Mouse (Mus musculus) R1 (cell line): ENCODE measurements at regions not wholly inside any gene's neighbourhood (a gene's known extent, or its start where the extent isn't known, plus 50 kb on each side); places are given as distances from the start of the nearest gene placed in this dataset.
"Not testable (repeated sequence)": the region's sequence is repeated elsewhere in the genome, so short reads cannot be mapped to it uniquely, and the experiment has no call there.

Source experiments
- DNase-seq: peaks from one replicate; pipeline ENCODE4 v3.0.0-alpha.2; 2018; ENCODE audit warnings: low read depth, low spot score

DNA sequence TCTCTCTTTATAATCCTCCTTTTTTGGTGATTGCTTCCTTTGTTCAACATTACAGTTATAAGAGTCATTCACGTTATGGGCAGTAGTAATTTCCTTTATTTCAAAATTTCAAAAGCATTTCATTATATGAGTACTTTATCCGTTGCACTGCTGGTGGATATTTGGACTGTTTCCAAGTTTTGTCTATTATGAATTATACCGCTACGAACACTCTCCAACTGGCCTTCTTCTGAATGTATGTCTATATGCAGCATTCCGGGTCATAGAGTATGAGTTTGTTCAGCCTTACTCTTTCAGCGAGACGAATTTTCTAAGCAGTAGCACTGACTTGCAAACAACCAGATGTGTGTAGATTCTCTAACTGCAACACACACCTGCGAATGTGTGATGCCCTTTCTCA is 57.8 kb downstream of the Dusp6 start:
- no peak for DNase-seq

DNA sequence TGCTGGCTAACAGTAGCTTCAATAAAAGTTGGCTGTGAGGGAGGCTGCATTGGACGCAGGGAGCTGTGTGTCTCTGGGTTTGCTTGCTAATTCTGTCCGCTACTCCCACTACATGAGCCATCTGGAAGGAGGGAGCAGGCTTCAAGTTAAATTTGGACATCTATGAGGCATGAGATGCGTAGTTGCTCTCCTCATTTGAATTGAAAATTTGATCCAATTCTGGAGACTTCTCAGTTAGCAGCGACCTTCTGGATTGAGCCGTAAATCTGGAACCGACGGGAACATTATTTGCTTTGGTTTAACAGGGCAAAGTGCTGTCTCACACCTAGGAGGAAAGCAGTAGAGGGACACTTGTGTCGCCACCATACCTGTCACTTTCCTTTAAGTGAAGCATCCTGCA is 60.3 kb downstream of the Dusp6 start:
- DNase-seq: no peak

DNA sequence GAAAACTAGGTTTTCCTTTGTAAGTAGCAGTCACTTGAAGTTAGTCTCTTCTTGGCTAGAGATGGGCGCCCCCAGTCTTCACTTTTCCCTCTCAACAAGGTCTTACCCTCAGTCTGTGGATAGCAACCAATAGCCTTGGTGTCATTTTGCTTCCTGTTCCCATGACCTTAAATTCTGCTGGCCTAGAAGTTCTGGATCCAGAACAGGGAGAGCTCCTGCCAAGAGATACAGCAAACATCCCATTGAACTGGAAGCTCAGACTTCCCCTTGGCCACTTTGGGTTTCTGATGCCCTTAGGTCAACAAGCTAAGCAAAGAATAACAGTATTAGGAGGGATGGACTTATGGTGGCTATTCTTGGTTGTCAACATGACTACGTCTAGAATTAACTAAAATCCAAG is 64.5 kb downstream of the Dusp6 start:
- no peak for DNase-seq

DNA sequence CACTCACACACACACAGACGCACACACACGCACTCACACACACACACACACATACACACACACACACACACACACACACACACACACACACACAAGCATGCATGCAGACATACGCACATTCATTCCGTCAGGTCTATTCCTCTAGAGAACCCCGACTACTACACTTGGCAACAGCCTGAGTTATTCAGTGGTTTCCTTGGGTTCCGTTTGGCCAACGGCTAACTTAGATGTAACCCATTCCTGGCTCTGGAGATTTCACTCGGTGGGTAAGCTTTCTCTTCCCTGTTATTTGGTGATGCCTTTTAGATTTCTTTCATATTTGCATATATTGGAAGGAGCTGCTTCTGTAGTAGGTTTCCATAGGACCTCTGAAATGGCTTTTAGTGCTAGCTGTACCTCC is 65.5 kb downstream of the Dusp6 start:
- DNase-seq: no peak

DNA sequence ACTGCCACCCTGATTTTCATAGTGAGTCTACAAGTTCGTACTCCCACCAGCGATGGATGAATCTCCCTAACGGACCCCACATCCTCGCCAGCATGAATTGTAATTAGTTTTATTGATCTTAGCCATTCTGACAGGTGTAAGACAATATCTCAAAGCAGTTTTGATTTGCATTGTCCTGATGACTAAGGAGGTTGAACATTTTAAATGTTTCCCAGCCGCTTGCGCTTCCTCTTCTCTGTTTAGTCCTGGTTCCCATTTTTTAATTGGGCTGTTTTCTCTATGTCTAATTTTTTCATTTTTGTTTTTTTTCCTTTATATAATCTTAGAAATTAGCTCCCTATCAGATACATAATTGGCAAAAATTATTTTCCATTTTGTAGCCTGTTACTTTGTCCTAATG is 66.4 kb downstream of the Dusp6 start:
- DNase-seq: no peak

DNA sequence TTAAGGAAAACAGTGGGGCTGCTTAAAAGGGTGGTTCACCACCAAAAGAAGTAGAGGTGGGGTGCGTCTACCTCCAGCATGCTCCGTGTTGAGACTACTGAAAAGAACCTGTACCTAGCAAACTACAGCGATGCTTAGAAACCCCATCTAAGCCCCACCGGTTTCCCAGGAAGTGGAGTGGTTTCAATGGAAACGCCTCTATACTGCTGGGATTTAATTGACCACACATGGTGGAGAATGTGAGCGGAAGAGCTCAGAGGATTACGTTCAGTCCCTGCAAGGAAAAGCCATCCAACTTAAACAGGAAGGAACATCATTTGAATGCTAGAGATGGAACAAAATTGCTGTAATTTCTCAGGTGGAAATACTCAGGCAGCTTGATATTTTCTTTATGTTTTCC is 67.5 kb downstream of the Dusp6 start:
- peak; percentile 22 for DNase-seq

DNA sequence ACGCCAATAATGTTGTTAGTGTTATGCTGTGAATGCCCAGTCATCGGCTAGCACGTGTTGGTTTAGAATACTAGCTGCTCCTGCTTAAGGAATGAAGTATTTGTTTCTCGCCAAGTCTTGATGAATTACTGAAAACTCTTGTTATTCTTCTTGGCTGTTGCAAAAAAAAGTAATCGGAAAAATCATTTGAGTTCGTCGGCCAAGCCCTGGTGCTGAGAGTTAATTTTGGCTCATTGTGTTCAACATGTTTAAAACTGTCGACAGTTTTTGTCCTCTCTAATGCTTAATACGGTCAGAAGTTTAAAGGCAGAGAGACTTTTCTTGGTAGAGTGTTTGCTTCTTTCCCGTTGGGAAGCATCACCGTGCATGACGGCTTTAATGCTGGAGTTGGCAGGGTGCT is 68.8 kb downstream of the Dusp6 start:
- DNase-seq: no peak

DNA sequence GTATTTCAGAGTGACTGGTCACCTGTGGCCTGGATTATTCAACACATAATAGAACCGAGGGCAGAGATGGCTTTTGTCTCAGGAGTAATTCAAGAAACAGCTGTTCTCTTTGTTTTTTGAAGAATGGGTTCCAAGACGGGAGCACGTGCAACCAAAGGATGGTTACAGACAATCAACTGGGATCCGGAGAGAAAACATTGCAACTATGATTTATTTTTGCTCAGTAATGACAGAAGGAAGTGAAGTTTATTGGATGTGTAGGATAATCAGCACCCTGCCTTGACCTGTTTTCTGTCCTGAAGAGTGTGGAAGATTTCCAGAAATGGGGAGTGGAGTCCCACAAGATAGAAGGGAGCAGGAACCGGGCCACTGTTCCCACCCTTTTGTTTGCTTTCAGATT is 70.8 kb downstream of the Dusp6 start:
- DNase-seq: no peak

DNA sequence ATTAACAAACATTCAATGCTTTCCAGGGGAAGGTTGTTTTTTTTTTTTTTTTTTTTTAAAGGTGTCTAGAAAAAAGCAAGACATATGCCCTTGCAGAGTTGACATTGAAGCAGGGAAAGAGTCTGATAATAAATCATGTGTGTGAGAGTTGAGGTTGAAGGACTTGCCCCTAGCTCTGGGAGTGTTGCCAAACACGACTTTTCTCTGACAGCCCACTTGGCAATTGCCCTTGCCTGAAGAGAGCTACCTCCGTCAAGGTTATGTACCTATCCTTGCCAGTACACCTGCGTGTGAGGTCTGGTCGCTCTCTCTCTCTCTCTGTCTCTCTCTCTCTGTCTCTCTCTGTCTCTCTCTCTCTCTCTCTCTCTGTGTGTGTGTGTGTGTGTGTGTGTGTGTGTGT is 73.1 kb downstream of the Dusp6 start:
- no peak for DNase-seq

DNA sequence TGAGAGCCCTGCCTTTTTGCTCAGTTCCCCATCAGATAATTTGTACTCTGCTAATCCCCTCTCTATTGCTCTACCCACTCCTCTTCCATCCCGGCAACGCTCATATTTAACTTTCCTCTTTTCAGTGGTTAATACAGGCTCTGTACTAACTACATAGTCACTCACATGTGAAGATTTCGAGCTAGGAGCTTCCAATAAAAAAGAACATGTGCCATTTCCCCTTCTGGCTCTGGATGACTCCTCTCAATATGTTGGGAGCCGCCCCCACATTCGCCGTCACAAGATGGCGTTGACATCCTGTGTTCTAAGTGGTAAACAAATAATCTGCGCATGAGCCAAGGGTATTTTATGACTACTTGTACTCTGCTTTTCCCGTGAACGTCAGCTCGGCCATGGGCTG is 75.8 kb downstream of the Dusp6 start:
- DNase-seq: not testable (repeated sequence)

DNA sequence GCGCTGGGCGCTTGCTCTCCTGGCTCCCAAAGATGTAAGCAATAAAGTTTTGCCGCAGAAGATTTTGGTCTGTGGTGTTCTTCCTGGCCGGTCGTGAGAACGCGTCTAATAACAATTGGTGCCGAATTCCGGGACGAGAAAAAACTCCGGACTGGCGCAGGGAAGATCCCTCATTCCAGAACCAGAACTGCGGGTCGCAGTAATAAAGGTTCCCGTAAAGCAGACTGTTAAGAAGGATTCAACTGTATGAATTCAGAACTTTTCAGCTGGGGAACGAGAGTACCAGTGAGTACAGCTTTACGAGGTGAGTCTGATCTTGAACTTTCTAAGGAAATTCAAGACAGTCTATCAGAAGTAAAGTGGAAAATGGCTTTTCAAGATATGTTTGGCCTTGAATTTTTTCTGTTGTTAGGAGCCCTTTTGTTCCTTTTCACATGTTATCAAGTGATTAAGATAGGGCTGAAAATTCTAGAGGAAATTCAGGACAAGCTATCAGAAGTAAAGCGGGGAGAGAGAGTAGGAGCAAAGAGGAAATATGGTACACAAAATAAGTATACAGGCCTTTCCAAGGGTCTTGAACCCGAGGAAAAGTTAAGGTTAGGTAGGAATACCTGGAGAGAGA is 76.4 kb downstream of the Dusp6 start:
- not testable (repeated sequence) for DNase-seq

DNA sequence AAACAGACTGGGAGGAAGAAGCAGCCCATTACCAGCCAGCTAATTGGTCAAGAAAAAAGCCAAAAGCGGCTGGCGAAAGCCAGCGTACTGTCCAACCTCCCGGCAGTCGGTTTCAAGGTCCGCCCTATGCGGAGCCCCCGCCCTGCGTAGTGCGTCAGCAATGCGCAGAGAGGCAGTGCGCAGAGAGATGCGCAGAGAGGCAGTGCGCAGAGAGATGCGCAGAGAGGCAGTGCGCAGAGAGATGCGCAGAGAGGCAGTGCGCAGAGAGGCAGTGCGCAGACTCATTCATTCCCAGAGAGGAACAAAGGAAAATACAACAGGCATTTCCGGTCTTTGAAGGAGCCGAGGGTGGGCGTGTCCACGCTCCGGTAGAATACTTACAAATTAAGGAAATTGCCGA is 77.0 kb downstream of the Dusp6 start:
- not testable (repeated sequence) for DNase-seq

DNA sequence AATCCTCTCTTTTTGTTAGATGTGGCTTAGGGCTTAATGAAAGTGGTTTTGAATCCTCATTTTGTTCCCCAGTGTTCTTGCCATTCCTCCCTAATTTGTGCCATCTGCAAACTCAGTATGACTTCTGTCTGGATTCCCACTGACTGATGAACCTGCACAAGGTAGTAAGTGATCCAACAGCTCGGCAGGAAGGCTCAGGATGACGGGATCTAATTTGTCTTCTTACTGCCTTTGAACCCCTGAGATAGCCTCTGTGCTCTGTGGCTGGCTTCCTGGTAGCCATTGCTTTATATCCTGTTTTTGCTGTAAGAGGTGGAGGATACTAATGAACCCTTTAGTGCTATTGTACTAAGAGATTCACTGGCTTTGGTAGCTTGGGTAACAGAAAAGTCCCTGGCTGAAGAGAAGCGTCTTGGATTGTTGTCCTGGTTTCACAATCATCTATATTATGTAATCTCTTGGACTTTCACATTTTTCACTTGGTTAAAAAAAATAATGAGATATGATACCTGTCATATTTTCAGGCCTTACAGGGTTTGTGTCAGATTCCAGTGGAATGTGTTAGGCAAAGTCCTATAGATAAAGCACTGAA is 86.2 kb downstream of the Dusp6 start:
- DNase-seq: no peak

DNA sequence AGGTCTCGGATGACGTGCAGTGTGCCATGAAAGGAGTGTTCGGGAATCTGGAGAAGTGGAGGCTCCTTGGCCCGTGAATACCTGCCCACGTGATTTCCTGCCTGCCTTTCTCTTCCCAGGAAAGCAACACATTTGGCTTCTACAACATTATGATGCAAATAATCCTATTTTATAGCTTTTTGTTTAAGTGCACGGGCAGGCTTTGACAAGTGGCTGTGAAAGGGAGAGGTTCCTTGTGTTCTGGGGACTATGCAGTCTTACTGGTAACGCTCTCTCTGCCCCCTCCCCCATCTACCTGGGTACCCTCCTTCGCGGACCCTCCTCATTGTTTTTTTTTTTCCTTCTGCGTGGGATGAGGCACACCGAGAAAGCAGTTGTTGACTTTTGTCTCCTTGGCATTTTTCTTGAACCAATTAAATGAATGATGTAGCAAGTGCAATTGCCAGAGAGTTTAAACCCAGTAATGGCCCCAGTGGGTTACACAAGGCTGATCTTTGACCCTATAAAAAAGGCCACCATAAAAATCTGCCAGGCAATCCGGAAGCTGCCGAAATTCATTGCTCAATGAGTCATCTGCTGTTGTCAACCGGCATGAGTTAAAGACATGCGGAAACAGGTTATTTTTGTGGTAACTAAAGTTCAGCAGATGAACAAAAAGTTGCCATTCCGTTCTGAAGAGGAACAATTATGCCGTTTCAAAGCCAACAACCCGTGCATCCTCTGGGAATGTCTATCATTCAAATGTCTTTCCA is 90.7 kb downstream of the Dusp6 start:
- DNase-seq: peak; percentile 97

DNA sequence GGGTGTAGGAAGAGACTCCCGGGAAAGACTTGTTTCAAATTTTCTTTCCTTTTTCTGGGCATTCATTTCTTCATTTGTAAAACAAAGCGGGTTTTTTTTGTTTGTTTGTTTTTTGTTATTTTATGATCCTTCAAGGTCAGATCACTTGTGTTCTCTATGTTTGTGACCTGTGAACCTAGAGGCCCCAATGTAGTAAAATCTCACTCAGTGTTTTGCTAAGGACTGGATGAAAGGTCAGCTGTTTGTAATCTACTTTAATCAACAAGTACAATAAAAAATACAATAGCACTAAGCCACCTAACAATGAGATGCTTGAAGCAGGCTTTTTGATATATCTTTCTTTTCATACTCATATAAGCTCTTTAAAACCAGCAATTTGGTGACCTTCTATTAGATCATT is 91.3 kb downstream of the Dusp6 start:
- no peak for DNase-seq

DNA sequence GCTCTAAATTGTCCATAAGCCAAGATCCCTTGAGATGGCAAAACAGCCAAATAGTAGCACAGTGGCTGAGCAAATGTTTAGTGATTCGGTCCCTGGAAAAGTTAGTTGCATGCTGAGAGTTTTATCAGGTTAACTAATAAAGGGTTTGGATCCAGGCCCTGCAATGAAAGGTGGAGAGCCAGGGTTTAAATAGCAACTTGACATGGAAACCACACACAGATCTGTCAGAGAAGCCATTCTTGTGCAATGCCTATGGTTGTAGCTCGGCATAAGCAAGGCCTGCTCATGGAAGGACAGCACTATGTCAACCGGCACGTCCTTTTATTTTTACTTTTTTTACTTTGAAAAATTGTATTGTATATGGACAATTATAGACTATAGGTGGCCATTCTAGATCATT is 92.3 kb downstream of the Dusp6 start:
- no peak for DNase-seq

DNA sequence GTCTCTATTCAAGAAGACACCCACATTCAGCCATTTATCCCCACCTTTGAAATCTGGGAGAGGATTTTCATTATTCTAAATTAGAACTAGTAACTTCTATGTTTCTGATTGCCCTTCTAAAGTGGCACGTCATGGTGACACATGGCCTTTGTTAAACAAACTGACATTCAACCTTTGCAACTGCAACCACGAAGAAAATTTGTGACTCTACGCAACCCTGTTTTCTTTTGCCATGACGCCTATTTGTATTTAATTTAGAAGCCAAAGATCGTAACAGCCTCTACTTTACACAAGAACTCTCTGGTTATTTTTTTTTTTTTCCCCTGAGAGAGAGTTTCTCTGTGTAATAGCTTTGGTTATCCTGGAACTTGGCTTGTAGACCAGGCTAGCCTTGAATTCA is 93.2 kb downstream of the Dusp6 start:
- no peak for DNase-seq

DNA sequence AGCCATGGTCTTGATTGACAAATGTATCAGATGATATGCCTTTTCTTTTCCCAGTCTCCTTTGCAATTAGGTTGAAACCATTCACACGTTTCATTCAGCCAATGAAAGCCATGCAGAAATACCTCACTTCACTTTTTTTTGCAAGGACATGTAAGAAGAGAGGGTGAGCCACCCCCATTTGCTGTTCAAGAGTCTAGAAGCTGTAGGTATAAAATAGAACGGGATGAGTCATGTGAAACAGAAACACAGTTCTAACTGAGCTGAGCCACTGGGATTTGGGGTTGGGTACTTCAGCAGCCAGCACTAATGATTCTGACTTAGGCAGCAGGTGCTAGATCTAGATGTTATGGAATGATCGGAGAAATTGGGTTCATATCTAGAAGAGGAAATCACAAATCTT is 93.9 kb downstream of the Dusp6 start:
- no peak for DNase-seq

DNA sequence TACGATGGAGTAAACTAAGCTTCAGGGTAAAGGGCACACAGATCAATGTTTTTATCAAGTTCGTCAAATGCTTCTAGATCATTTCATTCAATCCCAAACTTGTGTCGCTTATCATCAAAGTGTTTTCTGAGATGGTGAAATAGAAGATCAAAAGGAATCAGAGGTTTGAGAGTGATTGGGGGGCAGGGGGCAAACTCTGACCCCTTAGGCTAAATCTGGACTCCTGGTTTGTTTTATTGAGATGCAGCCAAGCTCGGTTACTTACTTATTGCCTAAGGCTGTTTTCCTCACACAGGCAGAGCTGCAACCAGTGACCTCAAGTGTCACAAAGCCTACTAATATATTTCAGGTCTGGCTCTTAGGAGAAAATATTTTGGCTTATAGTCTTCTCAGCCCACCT is 94.3 kb downstream of the Dusp6 start:
- DNase-seq: no peak

DNA sequence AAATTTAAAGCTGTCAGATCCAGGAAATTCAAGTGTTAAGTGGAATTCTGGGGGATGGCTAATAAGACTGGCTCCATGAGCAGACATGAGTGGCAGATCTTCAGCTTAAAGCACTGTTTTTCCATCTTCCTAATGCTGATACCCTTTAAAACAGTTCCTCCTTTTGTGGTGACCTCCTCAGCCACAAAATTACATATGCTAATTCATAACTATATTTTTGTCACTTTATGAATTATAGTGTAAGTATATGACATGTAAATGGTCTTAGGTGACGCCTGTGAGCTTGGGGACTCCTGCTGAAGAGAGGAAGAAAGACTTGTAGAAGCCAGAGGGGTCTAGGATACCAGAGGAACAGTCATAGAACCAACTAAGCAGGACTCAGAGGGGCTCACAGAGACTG is 95.2 kb downstream of the Dusp6 start:
- DNase-seq: no peak

DNA sequence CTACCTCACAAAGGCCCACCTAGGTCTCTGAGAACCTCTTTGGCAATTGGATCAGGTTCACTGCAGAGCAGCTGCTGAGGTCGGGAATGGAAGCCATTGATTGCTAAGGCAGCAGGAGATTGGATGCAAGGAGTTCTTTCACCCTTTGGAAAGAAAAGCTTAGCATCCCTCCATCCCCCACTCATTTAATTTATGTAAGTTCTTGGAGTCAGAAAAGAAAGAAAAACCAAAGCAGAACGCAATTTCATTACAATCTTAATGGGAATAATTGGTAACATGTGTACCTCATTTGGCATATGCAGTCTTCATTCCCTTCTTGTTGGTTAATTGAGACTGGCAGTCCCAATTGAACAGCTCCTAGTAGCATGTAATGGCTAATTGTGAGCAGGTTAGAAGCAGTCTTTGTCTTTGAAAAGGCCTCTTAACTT is 96.4 kb downstream of the Dusp6 start:
- no peak for DNase-seq

DNA sequence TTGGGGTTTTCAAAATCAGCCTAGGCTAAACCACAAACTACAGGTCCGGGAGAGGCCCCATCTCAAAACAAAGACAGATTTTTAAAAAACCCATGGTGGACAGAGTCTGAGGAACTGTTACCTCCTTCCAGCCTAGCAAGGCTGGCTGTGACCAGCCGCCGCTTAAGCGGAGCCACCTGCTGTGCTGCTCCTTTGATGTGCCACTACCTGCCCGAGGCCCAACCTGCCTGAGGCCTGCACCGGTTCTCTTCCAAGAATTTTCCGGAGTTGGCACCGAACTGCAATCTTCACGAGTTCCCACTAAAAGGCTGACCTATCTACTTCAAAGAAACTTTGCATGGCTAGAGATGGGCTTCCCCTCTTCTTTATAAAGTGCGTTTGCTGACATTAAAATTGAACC is 97.6 kb downstream of the Dusp6 start:
- not testable (repeated sequence) for DNase-seq

DNA sequence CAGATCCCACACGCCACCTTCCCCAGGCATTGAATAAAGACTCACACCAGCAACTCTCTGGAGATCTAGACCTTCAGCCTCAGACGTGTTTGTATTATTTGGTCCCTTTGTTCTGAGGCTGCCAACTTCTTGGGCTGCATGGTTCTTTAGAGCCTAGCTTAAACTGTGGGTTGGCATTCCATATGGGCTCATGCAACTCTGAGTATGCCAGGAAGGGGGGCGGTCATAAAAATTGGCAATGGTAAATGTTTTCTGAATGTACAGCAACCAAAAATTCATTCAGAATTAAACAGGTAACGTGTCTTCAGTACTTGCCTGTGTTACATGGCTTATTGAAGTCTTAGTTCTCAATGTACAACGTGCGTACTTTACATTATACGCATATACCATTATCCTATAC is 103.1 kb downstream of the Dusp6 start:
- DNase-seq: no peak
